Mouse (Mus musculus): Measurements from ENCODE around the gene Hebp1. TPM values are rescaled to one million over a fixed set of nuclear protein-coding genes. Genes with fewer than 3 reads are reported as not detected.
A peak's percentile ranks its signal among the peaks of the same experiment; 100 is the strongest.

The Hebp1 gene
- total and polyA plus RNA-seq, 2 experiments, result 317 to 334 TPM

- no peaks in the 10 kb centered on the region for H3K79me2 ChIP-seq (ENCODE audit: control insufficient read depth, insufficient read depth, low read length)
- no peak overlapping the region for H3K27ac ChIP-seq (replicated peaks; ENCODE audit: insufficient read depth, low read depth, low read length)
- no peaks in the 10 kb centered on the region for H3K36me3 ChIP-seq (ENCODE audit: control insufficient read depth, insufficient read depth, low read length)
- WGBS, result 46% methylated on average over 8 of the region's 8 CpGs
- no peaks in the 10 kb centered on the region for H3K27me3 ChIP-seq (ENCODE audit: control insufficient read depth, insufficient read depth, low read length)
- no peak overlapping the region for H3K9ac ChIP-seq (ENCODE audit: low read depth, low read length)
- H3K4me3 ChIP-seq (ENCODE audit: insufficient read depth, low read depth, low read length), result no peak overlapping the region
- no peaks in the 10 kb centered on the region for H3K4me1 ChIP-seq (ENCODE audit: control insufficient read depth, insufficient read depth, low read length)
- no peak for DNase-seq (ENCODE audit: extremely low read depth, low read depth, low spot score)
- TF ChIP-seq POLR2A (IDR thresholded peaks at IDR 0.05; ENCODE audit: extremely low read depth, insufficient read depth, low read length) (no peak), CTCF (IDR thresholded peaks at IDR 0.05; ENCODE audit: low read depth, low read length) (no peak)
These were observed 108.0 kb downstream of the Hebp1 start for GRCm38 (mm10) chr6:135089786-135090185.

DNA sequence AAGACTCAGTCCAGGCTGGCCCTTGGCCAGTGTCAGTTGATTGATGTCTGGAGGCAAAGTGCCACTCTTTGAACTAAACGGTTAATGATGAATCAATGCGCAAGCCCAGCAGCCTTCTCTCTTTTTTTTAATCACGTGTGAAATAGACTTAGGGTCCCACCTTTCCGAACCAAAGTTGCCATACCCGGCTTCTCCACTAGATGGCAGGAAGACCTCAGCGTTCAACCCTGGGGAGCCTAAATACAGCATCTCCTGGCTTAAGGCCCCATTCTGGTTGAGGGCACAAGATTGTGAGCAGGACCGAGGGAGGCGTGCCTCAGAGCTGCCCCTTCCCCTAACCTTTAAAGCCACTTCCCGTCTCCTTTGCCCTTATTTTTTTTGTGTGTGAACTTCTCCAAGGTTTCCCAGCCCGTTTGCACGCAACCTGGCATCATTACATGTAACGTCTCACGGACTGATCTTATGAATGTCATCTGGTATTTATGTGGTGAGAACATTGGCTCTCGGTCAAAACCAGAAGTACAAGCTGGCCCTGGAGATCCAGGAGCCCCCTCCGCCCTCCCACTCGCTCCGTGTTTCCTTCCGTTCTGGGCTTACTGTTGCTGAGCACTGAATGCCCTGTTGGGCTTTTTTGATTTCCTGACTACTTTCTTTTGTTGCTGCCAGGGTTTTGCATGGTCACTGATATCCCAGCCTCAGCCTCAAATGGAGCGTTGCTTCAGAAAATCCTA, 109.9 kb downstream of the Hebp1 start:
- H3K79me2 ChIP-seq (ENCODE audit: control insufficient read depth, insufficient read depth, low read length), result no peaks in the 10 kb centered on the region
- 32% methylated on average over 19 of the region's 19 CpGs for WGBS
- H3K27me3 ChIP-seq (ENCODE audit: control insufficient read depth, insufficient read depth, low read length), result no peaks in the 10 kb centered on the region
- no peak overlapping the region for H3K27ac ChIP-seq (replicated peaks; ENCODE audit: insufficient read depth, low read depth, low read length)
- peak; percentile 23 for DNase-seq (ENCODE audit: extremely low read depth, low read depth, low spot score)
- H3K9ac ChIP-seq (ENCODE audit: low read depth, low read length), result no peak overlapping the region
- peak; percentile 82 for TF ChIP-seq CTCF (IDR thresholded peaks at IDR 0.05; ENCODE audit: low read depth, low read length)
- TF ChIP-seq POLR2A (IDR thresholded peaks at IDR 0.05; ENCODE audit: extremely low read depth, insufficient read depth, low read length), result no peak
- no peak overlapping the region for H3K4me3 ChIP-seq (ENCODE audit: insufficient read depth, low read depth, low read length)
- no peaks in the 10 kb centered on the region for H3K36me3 ChIP-seq (ENCODE audit: control insufficient read depth, insufficient read depth, low read length)
- no peaks in the 10 kb centered on the region for H3K4me1 ChIP-seq (ENCODE audit: control insufficient read depth, insufficient read depth, low read length)

Other genes starting within 250 kb of the Hebp1 start
- gene Apold1, start 216.3 kb downstream of the Hebp1 start, total RNA-seq (2014; rRNA removed), result 0.55 and 1.0 TPM in 2 replicates
- 0.40 and 0.49 TPM in 2 replicates for gene Apold1, start 216.3 kb downstream of the Hebp1 start, polyA plus RNA-seq (2012; rRNA removed)
- 25.6 and 26.7 TPM in 2 replicates for gene Ddx47, start 186.4 kb downstream of the Hebp1 start, total RNA-seq (2014; rRNA removed)
- gene Ddx47, start 186.4 kb downstream of the Hebp1 start, polyA plus RNA-seq (2012; rRNA removed), result 22.2 and 26.4 TPM in 2 replicates
- gene Gprc5a, start 132.4 kb downstream of the Hebp1 start, total RNA-seq (2014; rRNA removed), result not detected in 2 replicates
- gene Gprc5a, start 132.4 kb downstream of the Hebp1 start, polyA plus RNA-seq (2012; rRNA removed), result 0.11 and 0.22 TPM in 2 replicates
- not detected in 2 replicates for gene Gprc5d, start 79.7 kb downstream of the Hebp1 start, total RNA-seq (2014; rRNA removed)
- 0.17 TPM in 1 of 2 replicates, not detected in the other for gene Gprc5d, start 79.7 kb downstream of the Hebp1 start, polyA plus RNA-seq (2012; rRNA removed)
- gene Fam234b, start within 50 bp of the Hebp1 start, total RNA-seq (2014; rRNA removed), result 14.8 and 15.3 TPM in 2 replicates
- gene Fam234b, start within 50 bp of the Hebp1 start, polyA plus RNA-seq (2012; rRNA removed), result 14.8 and 15.1 TPM in 2 replicates
- 0.13 TPM in 1 of 2 replicates, not detected in the other for gene Gsg1, start 56.3 kb upstream of the Hebp1 start, total RNA-seq (2014; rRNA removed)
- 0.16 and 0.29 TPM in 2 replicates for gene Gsg1, start 56.3 kb upstream of the Hebp1 start, polyA plus RNA-seq (2012; rRNA removed)
- gene Pbp2, start 112.4 kb upstream of the Hebp1 start, total RNA-seq (2014; rRNA removed), result not detected in 2 replicates
- gene Pbp2, start 112.4 kb upstream of the Hebp1 start, polyA plus RNA-seq (2012; rRNA removed), result not detected in 2 replicates
- 1.3 and 1.7 TPM in 2 replicates for gene Emp1, start 164.5 kb upstream of the Hebp1 start, total RNA-seq (2014; rRNA removed)
- gene Emp1, start 164.5 kb upstream of the Hebp1 start, polyA plus RNA-seq (2012; rRNA removed), result 2.9 and 3.0 TPM in 2 replicates